Mouse (Mus musculus) brain, embryonic 18.5 days (tissue): ENCODE results near the gene Zfp169.
"Not testable (repeated sequence)": the region's sequence is repeated elsewhere in the genome, so short reads cannot be mapped to it uniquely, and the experiment has no call there.

Experiments
- DNase-seq: peaks from one replicate; pipeline ENCODE4 v3.0.0-alpha.2; 2012; ENCODE audit warnings: low read depth, low spot score

Gene Zfp169

DNA sequence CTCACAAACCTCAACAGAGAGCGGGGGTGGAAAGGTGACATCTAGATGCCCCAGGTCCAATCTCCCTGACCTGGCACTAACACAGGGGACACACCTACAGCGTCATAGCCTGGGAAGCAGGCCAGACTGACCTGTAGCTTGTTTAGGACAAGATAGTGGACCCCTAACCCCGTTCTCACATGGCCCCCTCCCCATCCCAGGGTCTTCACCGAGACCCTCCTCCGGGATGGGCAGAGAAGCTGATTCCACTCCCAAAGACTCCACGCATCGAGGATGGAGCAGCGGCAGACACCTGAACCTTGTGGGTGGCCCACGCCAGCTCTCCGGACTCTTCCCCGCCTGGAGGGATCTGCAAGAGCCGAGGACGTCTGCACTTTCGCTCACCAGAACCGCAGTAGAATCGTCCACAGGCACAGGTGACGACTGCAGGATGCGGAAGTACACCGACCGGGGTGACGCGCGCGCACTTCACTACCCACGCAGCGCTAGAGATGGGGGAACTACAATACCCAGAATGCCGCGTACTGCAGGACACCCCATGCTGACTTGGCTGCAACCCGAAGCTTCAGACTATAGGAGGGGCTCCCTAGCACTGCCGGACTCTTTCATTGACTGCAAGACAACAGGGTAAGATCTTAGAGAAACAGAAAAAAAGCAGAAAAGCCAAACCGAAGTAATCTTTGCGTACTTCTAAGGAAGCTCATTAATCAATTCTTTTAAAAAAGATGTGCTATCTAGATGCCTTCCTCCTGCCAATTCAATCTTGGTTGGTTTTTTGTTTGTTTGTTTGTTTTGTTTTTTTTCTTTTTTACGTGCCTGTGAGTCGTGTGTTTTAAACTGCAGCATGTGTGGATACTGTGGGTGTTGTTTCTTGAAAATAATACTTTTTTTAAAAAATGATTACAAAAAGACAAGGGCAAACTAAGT is at the start of gene Zfp169, which contains the start of gene A830005F24Rik:
Zfp169 (minus strand) TSS at position 449 of the 927 bp plus-strand sequence.
A830005F24Rik (plus strand) TSS at position 568 of the 927 bp plus-strand sequence.
- DNase-seq = peak; percentile 77

DNA sequence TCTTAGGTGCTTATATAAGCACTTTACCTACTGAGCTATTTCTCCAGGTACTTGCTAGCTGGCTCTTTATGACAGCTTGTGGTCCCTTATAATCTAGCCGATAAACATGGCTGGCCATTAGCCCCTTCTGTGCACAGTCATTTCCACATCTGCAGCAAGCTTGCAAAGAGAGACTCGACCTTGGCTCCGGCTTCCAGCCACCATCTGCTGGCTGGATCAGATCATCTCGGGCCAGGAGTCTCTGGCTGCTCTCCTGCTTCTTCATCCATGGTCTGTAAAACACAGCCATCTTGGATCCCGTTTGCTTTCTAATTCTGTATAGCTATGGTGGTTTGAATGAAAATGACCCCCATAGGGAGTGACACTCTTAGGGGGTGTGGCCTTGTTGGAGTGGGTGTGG is 49.1 kb upstream of the Zfp169 start:
- DNase-seq = no peak

DNA sequence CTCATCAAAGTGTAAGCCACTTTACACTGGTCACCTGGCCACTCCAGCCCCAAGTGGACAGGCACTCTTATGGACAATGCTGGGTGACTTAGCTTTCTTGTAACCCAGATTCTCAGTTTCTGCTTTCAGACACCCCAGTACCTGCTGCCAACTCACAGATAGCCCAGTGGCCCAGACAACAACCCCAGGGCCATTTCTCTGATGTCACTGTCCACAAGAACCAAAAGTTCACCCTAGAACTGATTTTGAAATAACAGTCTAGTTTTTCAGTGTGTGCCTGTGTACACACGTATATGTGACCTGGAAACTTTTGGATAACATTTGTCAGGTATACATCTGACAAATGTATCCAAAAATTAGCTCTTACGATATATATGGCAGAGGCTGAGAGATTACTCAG is 48.2 kb upstream of the Zfp169 start:
- no peak for DNase-seq

DNA sequence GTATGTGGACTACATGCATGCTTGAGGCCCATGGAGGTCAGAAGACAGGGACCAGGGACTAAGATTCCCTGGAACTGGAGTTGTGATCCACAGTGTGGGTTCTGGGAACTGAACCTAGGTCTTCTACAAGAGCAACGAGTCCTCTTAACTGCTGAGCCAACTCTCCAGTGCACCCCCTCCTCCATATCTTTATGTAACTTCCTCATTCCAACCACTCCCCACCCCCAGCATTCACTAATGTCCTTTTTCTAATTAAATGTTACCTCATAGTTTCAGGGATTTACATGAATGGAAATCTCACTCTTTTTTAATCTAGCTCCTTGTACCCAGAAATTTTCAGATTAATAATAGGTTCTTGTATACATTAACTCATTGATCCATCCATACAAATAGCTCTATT is 42.7 kb upstream of the Zfp169 start:
- no peak for DNase-seq

DNA sequence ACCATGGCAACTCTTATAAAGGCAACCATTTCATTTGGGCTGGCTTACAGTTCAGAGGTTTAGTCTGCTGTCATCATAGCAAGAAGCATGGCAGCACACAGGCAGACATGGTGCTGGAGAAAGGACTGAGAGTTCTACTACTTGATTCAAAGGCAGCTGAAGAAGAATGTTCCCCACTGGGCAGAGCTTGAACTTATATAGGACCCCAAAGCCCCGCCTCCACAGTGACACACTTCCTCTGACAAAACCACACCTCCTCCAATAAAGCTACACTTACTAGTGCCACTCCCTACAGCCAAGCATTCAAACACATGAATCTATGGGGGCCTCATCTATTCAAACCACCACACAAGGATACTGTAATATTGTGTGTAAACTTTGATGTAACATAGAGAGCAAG is 41.3 kb upstream of the Zfp169 start:
- DNase-seq = no peak

DNA sequence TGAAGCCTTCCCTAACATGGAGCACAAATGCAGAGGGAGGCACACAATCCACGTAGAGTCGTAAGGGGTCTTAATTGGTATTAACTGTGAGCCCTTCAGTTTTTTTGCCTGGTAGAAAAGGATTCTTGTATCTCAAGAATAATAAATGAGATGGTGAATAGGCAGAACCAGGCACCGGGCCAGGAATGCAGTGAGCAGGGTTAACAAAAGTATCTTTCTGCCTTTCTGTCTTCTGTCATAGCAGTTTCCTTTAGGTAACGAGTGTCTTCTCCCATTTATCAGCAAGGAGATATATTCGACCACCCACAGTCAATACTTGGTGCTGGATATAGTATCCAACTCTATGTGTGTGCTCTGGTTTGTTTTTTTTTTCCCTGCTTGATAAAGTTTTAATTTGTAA is 40.3 kb upstream of the Zfp169 start:
- DNase-seq = no peak

DNA sequence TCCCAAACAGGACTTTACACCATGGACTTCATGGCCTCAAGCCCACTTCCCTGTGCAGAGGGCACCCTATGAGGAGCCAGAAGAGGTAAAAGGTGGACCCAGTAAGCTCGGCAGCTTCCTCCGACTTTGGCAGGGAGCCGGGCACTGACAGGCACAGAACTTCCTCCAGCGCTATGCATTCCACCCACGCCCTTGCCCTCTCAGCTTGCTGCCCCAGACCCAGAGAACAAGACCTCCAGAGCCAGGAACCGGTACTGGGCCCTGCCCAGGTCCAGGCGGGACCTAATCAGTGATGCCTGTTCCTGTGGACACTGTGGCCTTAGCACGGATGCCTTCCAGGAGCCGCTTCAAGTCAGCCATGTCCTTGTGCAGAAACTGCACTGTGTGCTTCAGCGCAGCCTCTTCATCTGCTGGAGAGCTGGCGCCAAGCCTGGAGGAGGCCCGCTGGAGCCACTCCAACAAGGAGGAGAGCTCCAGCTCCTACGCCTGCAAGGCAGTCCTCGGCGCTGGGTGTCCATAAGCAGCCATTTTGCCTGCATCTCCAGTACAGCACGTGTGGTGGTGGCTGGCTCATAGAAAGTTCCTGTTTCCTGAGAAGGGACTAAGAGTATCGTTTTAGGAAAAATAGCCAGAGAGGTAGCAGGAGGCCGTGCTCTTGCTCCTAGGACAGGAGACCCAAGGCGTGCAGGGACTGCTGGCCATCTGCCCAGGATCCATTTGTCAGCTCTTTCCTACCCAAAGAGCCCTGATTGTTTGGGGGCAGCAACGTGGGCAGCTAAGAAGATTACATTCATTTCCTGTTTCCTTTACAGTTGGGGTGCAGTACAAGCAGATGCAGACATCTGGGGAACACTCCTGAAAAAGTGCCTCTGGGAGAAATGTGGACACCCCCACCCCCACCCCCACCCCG is 39.2 kb upstream of the Zfp169 start:
- peak; percentile 64 for DNase-seq

DNA sequence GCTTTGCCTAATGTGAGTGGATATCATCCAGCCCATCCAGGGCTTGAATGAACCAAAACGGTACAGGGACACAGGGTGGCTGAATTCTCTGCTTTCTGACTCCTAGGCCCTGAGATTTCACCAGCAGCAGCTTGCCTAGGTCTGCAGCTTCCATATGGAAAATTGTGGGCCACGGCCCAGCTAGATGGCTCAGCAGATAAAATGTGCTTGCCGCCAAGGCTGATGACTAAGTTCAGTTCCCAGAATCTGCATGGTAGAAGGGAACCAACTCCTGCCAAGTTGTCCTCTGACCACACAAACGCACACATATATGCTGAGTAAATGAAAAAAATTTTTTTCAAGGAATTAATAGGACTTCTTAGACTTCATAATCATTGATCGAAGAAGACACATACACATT is 35.0 kb upstream of the Zfp169 start:
- no peak for DNase-seq

DNA sequence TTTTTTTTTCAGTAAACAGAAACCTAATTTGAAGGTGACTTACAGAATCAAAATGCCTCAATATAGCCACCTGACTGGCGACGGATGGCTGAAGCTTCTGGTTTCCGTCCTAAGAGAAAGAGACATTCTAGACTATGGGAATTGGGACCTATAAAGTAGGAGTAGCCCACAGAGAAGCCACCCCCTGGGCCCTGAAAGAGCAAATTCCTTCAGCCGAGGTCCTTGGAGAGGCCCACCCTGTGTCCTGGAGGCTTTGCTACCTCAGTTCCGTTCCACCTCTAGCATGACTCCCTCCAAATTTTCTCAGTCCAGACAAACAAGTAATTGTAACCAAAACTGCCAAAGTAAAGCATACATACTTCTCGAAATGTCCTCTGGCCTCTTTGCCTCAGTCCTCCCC is 34.4 kb upstream of the Zfp169 start:
- DNase-seq = no peak

DNA sequence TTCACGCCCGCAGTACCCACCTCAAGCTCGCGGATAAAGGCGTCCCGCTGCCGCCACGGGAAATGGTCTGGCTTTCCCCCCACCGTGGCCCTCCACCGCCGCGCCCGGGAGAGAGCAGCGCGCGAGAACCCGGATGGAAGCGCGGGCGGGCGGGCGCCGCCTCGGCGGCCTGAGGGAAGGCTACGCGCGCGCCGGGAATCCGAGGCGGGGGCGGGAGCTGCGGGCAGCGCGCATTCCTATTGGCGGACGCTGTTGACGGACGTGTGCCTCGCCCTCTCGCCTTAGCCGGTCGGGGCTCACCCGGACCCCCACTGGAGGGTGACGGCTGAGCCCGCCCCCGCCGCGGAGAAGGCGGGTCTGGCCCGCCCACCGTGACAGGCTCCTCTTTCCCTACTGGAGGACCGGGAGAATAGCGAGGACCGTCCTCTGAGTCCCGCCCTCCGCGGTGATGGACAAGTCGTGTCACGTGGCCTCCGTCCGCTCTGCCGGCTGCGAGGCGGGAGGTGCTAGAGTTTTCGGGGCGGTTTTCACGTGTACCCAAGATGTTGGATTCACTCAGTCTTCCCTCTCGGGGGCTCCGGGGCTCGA is 33.2 kb upstream of the Zfp169 start:
- peak; percentile 97 for DNase-seq

DNA sequence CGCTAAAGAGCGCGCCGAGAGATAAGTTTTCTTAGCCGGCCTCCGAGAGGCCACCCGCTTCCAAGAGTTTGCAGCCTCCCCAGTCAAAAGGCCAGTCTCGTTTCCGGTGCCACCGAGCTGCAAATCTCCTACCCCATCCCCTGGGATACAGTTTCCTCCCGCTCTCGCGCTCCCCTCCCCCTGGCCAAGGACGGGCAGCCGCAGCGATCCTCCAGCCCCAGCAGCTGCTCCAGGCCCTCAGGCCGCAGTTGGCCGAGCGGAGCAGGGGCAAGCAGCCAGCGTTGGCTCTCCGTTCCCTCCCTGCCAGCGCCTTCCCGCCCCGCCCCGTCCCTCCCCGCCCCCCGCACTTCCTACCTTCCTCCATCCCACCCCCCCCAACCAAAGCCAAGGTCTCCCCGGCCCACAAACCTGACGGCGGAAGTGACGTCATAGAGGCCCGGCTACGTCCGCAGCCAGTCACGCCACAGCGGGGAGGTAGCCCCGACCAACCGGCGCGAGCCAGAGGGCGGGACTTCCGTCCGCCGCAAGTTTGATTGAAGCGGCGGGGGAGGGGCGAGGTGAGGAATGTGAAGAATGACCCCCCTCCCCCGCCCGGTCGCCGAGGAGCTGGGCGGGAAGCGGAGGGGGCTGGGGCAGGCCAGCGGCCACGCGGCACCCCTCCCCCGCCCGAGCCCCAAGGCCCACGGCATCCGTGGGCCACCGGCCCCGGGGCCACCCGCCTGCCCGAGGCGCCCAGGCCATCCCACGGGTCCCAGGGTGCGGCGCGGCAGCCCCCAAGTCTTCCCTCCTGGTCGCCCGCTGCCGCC is 32.4 kb upstream of the Zfp169 start:
- DNase-seq = peak; percentile 94

DNA sequence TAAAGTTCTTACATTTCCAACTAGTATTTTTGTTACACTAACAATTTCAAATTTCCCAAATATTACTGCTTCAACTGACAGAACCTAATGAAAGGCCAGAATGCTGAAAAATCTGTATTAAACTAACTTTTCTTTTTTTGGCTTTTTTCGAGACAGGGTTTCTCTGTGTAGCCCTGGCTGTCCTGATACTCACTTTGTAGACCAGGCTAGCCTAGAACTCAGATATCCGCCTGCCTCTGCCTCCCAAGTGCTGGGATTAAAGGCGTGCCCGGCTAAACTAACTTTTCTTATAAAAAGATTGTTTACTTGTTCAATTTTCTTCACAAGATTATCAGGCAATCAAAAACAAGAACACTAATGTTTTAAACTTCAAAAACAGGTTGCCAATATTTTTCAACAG is 31.6 kb upstream of the Zfp169 start:
- no peak for DNase-seq

DNA sequence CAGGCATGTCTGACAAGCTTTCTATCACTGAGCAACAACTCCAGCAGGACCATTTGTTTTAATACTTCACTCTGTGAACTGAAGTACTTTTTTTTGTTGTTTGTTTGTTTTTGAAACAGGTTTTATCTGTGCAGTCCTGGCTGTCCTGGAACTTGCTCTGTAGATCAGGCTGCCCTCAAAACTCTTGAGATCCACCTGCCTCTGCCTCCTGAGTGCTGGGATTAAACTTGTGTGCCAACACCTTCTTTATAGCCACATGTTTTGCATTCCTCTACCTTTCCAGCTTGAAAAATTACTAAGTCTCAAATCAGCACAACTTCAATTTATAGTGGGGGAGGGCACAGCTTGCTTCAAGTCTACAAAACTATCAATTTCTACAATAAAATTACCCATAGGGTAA is 31.1 kb upstream of the Zfp169 start:
- DNase-seq = no peak

DNA sequence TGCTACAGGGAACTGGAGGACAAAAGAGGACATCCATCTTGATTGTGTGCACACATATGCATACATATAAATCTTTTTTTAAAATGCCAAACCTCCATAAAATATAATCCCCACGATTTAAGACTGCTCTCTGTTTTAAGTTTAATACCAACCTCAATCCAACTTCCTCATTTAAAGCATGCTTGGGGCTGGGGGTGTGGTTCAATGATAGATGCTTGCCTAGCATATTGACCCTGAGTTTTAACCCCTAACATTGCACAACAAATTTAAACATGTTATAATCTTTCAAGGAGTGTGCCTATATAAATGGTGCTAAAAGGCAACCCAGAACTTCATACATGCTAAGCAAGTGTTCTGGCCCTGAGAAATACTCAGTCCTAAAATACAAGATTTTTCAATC is 27.2 kb upstream of the Zfp169 start:
- DNase-seq = no peak

DNA sequence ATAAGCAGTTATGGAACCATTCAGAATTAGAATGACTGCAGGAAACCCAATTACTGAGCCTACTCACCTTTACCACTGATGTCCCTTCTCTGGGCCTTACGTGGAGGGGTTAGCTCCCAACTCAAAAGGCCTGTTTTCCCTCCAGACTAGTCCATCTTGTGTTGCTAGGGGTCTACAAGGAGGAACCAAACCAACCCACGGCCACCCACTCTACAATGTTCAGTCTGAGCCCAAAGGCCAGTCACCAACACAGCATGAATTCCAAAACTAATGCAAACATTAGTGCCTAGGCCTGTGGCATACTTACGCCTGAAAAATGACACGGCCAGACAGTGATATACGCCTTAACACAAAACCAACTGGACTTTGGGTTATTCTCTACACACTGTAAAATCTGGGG is 20.2 kb upstream of the Zfp169 start:
- no peak for DNase-seq

DNA sequence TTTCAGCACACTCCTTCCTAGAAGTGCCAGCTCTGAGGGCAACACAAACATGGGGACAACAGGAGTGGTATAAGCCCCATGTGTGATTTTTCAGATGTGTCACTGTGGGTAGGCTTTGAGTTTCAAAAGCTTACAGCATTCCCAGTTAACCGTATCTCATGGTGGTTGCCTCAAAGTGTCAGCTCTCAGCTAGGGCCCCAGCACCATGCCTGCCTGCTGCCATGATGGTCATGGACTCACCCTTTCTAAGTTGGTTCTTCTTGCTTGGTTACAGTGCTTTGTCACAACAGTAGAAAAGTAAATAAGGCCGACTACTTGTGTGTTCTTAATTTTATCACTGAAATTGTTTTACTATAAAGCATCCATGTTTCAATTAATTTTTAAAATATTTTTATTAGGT is 18.2 kb upstream of the Zfp169 start:
- DNase-seq = no peak

DNA sequence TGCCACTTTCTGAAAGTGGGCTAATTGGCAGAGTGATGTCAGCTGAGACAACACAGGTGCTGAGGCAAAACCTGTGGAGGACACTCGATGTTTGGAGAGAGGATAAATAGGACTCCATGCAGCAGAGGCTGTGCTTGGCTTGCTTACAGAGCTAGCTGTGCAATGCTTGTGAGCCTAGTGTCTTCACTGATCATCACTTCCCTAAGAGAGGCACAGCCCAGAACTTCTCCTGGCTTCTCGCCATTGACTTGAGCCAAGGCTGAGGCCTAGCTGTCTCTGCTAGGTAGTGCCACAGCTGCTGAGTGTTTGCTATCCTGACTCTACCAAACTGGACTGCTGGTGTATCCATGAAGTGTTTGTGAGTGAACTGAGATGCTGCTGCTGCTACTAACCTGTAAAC is 17.4 kb upstream of the Zfp169 start:
- DNase-seq = no peak

DNA sequence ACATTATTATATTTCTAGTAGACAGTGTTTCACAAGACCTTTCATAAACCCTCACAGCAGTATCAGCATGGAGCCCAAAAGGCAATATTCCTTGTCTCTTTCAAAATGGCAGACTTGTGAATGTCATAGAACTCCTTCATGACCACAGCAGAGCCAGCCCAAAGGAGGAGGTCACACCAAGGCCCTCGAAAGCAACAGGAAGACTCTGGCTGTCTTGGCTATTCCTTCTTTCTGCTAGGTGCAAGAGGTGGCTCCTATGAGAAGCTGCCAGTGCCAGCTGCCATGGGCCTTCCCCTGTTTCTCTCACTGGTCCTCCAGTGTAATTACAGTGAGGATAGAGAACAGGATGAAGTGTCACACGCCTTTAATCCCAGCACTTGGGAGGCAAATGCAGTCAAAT is 15.8 kb upstream of the Zfp169 start:
- no peak for DNase-seq

DNA sequence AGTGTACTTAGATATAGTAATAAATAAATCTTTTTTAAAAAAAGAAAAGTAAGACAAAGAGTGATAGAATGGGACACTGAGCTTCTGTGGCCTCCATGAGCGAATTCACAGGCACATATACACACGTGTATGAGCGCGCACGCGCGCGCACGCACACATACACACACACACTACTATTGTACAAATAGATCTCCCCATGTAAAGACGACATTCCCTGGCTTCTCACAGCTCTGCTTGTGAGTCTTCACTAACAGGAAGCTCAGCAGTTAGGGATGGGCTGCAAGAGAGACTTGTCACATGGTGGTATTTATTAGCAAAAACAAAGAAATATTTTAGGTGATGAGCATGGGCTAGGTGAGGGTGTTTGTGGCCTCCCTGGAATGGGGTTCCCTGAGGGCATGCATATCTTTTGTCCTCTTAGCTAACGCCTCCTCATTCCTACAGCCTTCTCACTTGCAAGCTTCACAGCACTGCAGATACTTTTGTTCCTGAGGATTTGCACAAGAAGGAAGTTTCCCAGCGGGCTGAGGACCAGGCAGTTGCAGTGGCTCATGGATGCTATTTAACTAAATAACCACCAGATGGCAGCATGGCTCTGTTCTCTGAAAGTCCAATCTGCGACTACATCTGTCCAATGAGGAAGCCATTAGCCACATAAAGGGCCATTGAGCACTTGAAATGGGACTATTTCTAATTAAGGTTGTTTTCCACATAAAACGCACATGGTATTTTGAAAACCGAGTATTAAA is 15.0 kb upstream of the Zfp169 start:
- peak; percentile 67 for DNase-seq

DNA sequence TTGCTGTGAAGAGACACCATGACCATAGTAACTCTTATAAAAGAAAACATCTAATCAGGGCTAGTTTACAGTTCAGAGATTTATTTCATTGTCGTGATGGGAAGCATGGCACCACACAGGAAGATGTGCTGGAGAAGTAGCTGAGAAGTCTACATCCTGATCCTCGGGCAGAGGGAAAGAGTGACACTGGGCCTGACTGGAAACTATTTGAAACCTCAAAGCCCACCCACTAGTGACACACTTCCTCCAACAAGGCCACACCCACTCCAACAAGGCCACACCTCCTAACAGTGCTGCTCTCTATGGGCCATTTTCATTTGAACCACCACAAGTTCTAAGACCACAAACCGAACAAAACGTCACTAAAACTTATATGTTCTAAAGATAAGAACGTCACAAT is 12.5 kb upstream of the Zfp169 start:
- DNase-seq = no peak

DNA sequence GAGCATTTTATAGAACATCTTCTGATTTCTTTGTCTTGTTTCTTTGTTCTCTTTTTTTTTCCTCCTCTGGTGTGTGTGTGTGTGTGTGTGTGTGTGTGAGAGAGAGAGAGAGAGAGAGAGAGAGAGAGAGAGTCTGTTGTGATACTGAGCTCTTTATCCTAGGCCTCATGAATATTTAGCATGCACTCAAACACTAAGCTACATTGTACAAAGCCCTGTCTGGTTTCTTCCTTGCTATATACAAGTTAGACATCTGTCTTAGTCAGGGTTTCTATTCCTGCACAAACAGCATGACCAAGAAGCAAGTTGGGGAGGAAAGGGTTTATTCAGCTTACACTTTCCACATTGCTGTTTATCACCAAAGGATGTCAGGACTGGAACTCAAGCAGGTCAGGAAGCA is 5.9 kb upstream of the Zfp169 start:
- DNase-seq = not testable (repeated sequence)
